Mouse (Mus musculus) adrenal gland, postnatal 4 days (tissue): Measurements from ENCODE around the gene Atrx. TPM values are rescaled to one million over a fixed set of nuclear protein-coding genes. Genes with fewer than 3 reads are reported as not detected.
"Not testable (repeated sequence)": the region's sequence is repeated elsewhere in the genome, so short reads cannot be mapped to it uniquely, and the experiment has no call there.

Experiments used
- DNase-seq, 2 experiments: peaks; one replicate each; pipeline ENCODE4 v3.0.0; 2021 to 2022; ENCODE audit warnings: low spot score in 2 of 2, mixed read lengths in 2 of 2
- long read RNA-seq, 2 experiments: library from polyadenylated mRNA; stranded (forward); transcript quantifications; one replicate each; pipeline ENCODE4 v2.0.0; 2021
- total RNA-seq, 2 experiments: library from RNA; stranded (reverse); gene quantifications; 2 replicates each; pipeline ENCODE4 v1.2.3; 2021

The Atrx gene
- 100 to 1,000 TPM; 140 to 172 TPM for total RNA-seq
- long read RNA-seq, experiment 1, partial matches to known transcripts = 1 of 5 reads
- long read RNA-seq, experiment 1, other reads (novel, unspliced or antisense) = 4 of 5 reads
- long read RNA-seq, experiment 2, partial matches to known transcripts = 16 of 69 reads
- long read RNA-seq, experiment 2, other reads (novel, unspliced or antisense) = 48 of 69 reads

GRCm38 (mm10) chrX:105928861-105929477 is at the start of gene Atrx:
TSS of gene Atrx (minus strand) at chrX:105929403.
- DNase-seq = peak in 1 of 2 experiments; percentile 25

DNA sequence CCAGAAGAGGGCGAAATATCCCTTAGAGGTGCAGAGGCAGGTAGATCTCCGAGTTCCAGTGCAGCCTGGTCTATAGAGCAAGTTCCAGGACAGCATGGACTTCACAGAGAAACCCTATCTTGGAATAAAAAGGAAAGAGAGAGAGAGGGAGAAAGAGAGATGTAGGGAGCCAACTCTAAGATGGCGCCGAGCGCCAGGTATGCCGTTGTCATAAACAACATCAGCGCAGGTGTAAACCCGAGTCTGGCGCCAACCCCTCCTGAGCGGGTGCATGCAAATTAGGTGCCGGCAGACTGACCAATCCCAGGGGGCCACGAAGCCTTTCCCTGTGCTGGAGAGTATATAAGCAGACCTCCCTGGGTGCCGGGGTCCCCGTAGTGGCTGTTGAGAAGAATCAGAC is 27.9 kb upstream of the Atrx start:
- not testable (repeated sequence) for DNase-seq

DNA sequence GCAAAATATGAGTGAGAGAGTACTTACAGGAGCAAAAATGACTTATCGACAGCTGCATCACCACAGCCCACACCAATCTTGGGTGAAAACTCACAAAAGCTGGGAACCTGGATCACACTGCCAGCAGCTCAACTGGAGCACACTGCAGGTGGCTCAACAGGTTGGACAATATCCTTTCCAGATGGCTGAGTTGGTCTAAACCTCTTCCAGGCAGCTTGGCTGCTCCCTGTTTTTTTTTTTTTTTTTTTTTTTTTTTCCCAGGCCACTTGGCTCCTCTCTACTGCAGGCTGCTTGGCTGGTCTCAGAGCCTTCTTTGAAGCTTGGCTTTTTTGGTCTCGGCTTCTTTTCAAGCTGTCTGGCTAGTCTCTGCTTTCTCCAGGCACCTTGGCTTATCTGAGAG is 24.8 kb upstream of the Atrx start:
- no peak for DNase-seq

- no peak for DNase-seq
Measured at GRCm38 (mm10) chrX:105946357-105946756, 17.2 kb upstream of the Atrx start.

DNA sequence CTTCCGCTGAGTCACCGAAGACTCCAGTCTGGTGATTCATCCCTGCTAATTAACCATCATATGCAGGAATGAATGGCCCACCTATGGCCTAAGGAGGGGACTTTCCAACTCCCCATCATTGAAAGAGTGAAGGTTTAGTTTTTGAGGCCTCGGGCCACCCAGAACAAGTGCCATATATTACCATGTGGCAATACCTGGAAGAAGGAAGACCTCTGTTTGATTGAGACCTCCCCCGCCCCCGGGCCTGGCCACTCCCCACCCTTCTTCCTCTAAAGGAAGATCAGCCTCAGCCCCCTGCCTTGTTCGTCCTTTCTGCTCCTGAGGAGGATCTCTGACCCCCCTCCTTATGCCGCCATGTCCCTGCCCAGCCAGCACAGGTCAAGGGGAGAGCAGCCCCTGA is 10.0 kb upstream of the Atrx start:
- no peak for DNase-seq

DNA sequence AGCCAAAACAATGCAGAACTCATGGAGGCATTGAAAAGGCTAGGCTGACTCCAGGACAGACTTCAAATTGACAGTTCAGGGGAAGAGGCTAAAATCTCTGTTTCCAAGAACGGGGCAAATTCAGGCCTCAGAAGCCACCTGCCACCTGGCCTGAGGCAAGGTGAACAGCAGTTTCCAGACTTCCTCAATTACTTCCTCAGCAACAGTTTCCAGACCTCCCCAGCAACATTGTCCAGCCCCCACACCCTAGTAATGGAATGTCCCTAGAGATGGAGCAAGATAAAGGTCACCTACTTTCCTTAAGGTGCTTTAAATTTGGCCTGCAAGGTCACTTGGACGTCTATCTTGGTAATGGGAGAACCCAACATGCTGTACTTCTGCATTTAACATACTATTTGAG is 8.5 kb upstream of the Atrx start:
- DNase-seq = no peak

DNA sequence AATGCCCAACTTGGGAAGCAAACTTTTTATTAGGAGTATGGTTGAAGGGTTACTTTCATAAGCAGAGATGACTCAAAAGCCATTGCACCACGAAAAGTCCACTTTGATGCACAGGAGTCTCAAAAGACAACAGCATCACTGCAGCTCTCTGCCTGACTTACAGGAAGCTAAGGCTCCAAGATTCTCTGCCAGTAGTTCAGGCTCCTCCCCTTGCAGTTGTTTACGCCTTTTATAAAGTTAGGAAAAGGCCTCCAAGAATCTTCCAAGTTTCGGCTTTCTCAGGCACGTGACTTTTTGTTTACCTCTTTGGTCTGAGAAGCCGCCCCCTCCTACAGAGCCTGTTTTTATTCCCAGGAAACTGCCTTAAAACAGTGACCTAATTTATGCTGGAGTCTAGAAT is 5.1 kb upstream of the Atrx start:
- DNase-seq = no peak

DNA sequence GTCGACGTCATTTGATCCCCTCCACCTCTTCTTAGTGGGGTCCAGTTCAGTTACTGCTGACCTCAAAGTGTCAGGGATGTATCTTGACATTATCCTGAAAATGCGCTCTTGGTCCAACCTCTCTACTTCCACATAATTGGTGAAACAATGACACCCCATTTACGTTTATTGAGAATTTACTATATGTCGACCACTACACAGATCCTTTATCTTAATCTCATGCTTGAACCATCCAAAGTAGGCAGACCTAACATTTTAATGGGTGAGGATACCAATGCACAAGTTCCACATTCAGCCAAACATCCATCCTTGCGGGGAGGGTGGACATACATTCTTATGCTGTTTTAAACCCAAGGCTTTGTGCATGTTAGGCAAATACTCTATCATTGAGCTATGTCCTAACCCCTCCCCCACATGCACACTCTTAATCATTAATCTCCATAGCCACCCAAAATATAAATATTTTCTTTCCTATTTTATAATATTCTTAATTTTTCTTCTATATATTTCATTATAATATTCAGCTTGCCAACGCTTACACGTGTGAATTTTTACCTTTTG is 355 bp upstream of the Atrx start:
- no peak for DNase-seq

- DNase-seq = peak in 1 of 2 experiments; percentile 2
Measured at GRCm38 (mm10) chrX:105927941-105928860, 1.0 kb downstream of the Atrx start.

- peak in 1 of 2 experiments; percentile 6 for DNase-seq
Measured at GRCm38 (mm10) chrX:105926121-105926735, 3.0 kb downstream of the Atrx start.

GRCm38 (mm10) chrX:105924326-105925070 is 4.7 kb downstream of the Atrx start:
- no peak for DNase-seq

DNA sequence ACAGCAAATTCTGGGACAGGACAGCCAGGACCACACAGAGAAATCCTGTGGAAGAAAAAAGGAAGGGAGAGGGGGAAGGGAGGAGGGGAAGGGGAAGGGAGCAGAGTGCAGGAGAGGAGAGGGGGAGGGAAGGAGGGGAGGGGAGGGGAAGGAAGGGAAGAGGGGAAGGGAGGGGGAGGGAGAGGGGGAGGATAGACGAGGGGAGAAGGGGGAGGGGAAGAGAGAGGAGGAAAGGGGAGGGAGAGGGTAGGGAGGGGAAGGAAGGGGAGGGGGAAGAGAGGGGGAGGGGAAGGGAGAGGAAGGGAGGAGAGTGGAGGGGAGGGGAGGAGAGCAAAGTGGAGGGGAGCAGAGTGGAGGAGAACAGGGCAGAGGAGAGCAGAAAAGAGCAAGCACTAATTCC is 5.3 kb downstream of the Atrx start:
- no peak for DNase-seq

- DNase-seq = not testable (repeated sequence)
Measured at GRCm38 (mm10) chrX:105922986-105923385, 6.2 kb downstream of the Atrx start.

DNA sequence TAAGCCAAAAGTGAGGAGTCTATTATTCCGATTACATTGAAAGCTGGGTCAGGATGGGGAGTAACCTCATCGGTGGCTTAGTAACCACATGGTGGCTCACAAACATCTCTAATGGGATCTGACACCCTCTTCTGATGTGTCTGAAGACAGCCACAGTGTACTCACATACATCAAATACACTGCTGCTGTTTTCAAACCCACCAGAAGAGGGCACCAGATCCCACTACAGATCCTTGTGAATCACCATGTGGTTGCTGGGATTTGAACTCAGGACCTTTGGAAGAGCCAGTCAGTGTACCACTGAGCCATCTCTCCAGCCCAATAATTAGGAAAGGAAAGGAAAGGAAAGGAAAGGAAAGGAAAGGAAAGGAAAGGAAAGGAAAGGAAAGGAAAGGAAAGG is 7.8 kb downstream of the Atrx start:
- DNase-seq = no peak

GRCm38 (mm10) chrX:105911728-105912127 is 17.5 kb downstream of the Atrx start:
- no peak for DNase-seq

DNA sequence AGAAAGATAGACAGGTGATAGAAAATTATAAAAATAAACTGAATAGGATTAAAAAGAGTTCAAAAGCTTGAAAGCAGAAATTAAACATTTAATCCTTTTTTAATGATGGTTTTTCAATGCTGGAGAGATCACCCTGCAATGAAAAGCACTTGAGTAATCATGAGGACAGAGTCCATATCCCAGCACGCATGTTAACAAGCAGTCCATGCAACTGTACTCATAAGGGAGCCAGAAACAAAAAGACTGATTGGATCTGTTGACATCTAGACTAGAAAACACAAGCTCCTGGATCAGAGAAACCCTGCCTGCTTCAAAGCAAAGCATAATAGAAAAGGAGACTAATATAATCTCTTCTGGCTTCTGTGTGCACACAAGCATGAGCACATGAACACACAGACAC is 27.6 kb downstream of the Atrx start:
- DNase-seq = no peak

- no peak for DNase-seq
Measured at GRCm38 (mm10) chrX:105886921-105887320, 42.3 kb downstream of the Atrx start.

DNA sequence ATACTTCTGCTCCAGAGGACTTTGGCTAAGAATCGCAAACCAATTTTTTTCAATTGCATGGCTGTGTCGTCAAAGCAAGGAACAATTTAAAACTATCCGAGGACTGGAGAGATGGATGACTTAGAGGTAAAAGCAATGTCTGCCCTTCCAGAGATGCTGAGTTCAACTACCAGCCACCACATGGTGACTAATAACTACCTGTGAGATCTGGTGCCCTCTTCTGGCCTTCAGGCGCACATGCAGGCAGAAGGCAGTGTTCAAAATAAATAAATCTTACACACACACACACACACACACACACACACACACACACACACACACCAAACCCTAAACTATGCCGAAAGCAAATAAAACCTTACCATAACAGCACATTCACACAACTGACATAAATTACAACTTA is 64.8 kb downstream of the Atrx start:
- no peak for DNase-seq

GRCm38 (mm10) chrX:105824462-105824861 is 104.7 kb downstream of the Atrx start:
- DNase-seq = no peak

- DNase-seq = no peak
Measured at GRCm38 (mm10) chrX:105794806-105795403, 134.3 kb downstream of the Atrx start.
